Mouse (Mus musculus): ENCODE results near the gene Zswim3.

Gene Zswim3

DNA sequence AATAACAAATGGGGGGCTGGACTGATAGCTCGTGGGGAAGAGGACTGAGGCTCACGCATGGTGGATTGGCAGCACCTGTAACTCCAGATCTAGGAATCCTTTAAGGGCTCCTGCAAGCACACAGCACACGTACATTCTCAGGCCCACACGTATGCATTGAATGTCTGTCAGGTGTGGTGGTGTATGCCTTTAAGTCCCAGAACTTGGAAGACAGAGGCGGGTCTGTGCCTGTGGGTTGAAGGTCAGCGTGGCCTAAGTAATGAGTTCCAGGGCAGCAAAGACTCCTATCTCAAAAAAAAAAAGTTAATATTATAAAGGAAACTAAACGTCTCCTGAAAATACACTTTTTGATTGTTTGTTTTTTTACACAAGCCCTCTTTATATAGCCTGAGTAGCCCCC, 1.7 kb downstream of the Zswim3 start:
- WGBS, result 85% methylated on average over 7 of the region's 7 CpGs

DNA sequence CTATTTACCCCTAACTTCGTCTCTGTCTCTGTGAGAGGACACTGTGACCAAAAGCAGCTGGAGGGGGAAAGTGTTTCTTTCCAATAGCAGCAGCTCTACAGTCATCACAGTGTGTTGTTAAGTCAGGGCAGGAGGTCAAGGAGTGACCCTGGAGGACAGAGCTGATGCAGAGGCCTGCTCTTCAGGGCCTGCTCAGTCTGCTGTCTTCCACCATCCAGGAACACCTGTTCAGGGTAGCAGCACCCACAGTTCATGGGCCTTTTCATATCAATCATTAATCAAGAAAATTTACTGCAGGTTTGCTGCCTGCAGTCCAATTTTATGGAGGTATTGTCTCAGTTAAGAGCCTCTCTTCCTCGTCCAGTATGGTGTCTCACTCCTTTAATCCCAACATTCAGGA, 8.7 kb downstream of the Zswim3 start:
- 71% methylated on average over 2 of the region's 2 CpGs for WGBS

- 81% methylated on average over 5 of the region's 5 CpGs for WGBS
Observed at GRCm38 (mm10) chr2:164815348-164815747, 10.4 kb downstream of the Zswim3 start.

DNA sequence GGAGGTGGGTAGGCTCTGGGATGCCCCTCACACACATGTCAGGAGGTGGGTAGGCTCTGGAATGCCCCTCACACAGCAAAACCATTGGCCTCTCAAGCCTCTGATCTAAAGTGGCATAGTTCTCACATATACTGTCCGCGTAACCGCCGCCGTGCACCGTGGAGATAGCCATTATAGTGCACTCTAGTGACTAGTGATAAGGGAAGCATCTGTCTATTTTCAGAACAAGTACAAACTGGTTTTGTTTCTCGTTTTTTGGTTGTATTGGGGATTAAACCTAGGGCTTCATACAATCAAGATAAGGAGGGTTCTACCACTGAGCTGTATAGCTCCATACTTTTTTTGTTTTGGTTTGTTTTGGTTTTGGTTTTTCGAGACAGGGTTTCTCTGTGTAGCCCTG, 10.9 kb downstream of the Zswim3 start:
- WGBS, result 95% methylated on average over 8 of the region's 8 CpGs

DNA sequence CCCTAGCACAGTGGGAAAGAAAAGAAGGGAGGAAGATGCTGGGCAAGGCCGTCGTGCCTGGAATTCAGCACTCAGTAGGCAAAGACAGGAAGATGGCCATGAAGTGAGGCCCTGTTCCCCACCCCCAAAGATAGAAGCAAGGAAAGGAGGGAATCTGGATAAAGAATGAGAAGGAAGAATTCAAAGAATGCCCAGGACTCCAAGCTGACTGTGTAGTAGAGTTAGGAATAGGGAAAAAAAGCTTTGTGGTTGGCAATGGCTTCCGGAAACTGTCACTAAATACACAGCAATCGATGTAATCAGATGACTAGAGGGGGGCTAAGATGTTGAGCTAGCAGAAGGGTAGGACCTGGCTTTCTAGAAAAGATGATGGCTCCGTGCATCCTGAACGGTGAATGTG, 12.3 kb downstream of the Zswim3 start:
- 87% methylated on average over 6 of the region's 6 CpGs for WGBS

DNA sequence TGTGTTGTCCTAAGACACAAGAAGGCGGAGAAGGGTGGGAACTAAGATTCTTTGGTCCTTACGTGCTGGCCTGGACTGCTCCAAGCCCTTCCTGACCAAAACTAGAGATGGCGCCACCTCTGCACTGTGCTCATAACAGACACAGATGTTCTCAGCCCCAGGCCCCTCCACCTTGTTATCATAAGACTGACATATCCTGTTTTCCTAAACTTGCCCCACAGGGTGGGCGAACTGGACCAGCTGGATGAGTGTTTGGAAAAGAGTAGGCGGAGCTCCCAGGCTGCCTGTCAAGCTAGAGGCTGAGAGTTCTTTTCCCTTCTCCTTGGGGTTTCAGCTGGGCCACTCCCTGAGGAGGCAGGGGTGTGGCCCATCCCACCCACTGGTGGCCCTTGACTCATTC, 12.8 kb downstream of the Zswim3 start:
- 87% methylated on average over 5 of the region's 5 CpGs for WGBS

- WGBS, result 66% methylated on average over 6 of the region's 6 CpGs
Observed at GRCm38 (mm10) chr2:164821060-164821459, 16.2 kb downstream of the Zswim3 start.

DNA sequence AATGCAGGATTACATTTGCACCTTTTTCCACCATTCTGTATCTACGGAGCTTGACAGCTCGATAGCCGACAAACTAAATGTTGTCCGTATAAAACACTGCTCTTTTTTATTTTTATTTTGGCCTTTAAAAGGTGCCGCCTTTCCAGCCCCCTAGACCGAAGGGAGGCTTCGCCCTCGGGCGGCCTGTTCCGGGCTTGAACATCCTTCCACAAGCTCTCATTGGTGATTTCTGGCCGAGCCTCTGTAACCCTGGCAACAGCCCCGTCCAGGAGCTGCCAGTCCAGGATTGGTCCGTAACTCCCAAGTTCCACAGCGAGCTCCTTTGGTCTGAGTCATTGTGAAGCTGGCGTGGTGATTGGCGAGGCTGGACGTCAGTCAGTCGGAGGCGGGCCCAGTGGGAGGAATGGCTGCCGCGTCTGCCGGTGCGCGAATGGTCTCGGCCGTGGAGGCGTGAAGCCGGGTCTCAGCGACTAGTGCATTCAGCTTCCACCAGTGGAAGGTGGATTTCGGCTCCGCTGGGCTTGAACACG, 17.8 kb downstream of the Zswim3 start, which contains the start of gene Zswim1:
TSS of gene Zswim1 (plus strand) at position 51 of the 530 bp plus-strand sequence.
- WGBS, result under 1% methylated on average over 32 of the region's 32 CpGs

GRCm38 (mm10) chr2:164823181-164823585, 18.3 kb downstream of the Zswim3 start:
- WGBS, result 1% methylated on average over 10 of the region's 10 CpGs

DNA sequence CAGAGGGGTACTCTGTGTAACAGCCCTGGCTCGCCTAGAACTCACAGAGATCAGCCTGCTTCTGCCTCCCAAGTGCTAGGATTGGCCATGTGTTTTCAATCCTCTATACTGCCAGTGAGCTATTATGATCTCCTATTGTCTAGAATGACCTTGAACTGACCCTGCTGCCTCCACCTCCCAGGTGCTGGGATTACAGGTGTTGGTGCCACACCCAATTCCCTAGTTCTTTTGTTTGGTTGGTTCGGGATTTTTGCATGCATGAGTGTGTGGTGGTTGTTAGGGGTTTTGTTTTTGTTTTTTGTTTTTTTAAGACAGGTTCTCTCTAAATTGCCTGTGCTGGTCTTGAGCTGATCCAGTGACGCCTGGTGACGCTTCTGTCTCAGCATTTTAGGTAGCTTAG, 19.1 kb downstream of the Zswim3 start:
- 87% methylated on average over 4 of the region's 4 CpGs for WGBS

DNA sequence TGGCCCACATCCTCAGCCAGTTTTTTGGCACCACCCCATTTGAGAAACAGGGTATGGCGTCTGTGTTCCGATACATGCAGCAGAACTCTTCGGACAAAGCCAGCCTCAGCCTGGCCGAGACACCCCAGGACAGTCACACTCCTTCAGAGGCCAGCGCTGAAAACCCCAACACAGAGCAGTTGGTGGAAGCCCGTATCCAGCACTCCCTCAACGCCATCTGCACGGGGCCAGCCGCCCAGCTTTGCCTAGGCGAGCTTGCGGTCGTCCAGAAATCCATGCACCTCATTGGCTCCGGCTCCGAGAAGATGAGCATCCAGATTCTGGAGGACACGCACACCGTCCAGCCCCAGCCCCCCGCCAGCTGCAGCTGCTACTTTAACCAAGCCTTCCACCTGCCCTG, 20.6 kb downstream of the Zswim3 start:
- 94% methylated on average over 17 of the region's 17 CpGs for WGBS

GRCm38 (mm10) chr2:164827146-164827850, 22.4 kb downstream of the Zswim3 start:
- WGBS, result 81% methylated on average over 16 of the region's 16 CpGs

DNA sequence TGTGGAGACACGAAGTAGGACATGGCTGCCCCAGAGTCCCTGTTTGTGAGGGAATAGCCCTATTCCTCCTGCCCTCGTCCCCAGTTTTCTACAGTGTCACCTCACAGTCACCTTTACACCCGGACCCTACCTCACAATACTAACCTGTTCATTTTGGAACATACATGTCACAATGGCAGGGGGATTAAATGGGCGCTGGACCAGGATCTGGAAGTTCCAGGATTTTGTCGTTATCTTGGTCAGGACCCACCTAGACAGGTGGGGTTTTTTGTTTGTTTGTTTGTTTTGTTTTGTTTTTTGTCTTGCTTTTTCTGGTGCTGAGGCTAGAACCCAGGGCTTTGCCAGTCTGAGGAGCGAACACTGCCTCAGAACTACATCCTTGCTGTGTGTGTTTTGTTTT, 23.5 kb downstream of the Zswim3 start, which contains the start of gene Spata25:
TSS of gene Spata25 (minus strand) at position 101 of the 400 bp plus-strand sequence.
- 89% methylated on average over 6 of the region's 6 CpGs for WGBS

- 92% methylated on average over 1 of the region's 1 CpGs for WGBS
Observed at GRCm38 (mm10) chr2:164829090-164829489, 24.2 kb downstream of the Zswim3 start.

- WGBS, result 92% methylated on average over 10 of the region's 10 CpGs
Observed at GRCm38 (mm10) chr2:164831029-164831428, 26.1 kb downstream of the Zswim3 start.

- 54% methylated on average over 16 of the region's 16 CpGs for WGBS
Observed at GRCm38 (mm10) chr2:164832032-164832747, 27.3 kb downstream of the Zswim3 start.

GRCm38 (mm10) chr2:164832748-164833301, 27.9 kb downstream of the Zswim3 start, which contains the start of gene Ctsa:
TSS of gene Ctsa (plus strand) at chr2:164832873.
- WGBS, result under 1% methylated on average over 35 of the region's 35 CpGs

DNA sequence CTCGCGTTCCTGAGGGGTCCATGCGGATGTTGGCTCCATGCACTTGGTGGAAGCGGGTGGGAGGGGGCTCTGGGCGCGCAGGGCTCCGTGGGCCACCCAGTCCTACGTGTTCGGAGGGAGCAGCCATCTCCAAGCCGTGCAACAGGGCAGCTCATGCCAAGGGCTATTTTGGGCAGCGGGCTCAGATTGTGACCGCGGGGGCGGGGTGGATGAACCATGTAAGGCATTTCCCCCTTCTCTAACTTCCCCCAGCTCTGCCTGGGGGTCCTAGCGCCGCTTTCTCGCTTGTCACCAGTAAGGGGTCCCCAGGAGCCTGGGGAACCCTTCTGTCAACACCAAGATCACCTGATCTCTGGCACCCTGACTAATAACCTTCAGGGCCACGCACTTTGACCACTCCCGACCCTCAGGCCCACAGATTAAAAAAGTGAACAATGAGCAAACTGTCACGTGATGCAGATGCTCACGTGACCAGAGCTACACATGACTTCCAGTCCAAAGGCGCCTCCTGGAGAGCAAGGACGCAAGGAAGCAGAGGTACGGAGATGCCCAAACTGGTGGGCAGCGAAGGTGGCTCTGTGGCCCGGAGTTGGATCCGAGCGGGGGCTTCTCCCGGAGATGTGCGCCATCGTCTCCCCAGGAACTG, 28.5 kb downstream of the Zswim3 start, which contains the start of gene Neurl2:
TSS of gene Neurl2 (minus strand) at position 143 of the 646 bp plus-strand sequence.
- WGBS, result under 1% methylated on average over 31 of the region's 31 CpGs

DNA sequence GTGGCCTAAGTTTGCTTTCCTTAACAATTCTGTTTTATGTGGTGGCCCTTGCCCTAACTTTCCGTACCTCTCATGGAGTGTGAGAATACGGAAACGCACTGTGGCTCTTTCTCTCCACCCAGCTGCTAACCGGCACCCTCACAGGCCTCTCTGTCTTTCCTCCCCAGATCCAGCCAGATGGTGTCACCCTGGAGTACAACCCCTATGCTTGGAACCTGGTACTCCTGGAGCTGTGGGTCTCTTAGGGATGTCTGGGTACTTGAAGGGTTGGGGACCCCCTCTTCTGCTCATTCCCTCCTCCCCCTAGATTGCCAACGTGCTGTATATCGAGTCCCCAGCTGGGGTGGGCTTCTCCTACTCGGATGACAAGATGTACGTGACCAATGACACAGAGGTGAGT, 29.6 kb downstream of the Zswim3 start:
- 32% methylated on average over 8 of the region's 8 CpGs for WGBS

DNA sequence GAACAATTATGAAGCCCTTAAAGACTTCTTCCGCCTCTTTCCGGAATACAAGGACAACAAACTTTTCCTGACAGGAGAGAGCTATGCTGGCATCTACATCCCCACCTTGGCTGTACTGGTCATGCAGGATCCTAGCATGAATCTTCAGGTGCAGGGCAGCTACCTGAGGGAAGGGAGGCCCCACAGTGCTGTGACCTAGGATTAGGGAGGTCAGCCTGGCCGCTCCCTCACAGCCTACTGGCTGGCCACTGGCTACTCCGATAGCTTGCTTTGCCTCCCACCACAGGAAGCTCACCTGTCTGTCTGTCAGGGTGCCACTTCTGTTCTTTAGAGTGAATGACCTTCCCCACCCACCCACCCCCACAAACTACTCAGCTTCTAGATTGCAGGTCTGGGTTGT, 30.3 kb downstream of the Zswim3 start:
- WGBS, result 92% methylated on average over 4 of the region's 4 CpGs

DNA sequence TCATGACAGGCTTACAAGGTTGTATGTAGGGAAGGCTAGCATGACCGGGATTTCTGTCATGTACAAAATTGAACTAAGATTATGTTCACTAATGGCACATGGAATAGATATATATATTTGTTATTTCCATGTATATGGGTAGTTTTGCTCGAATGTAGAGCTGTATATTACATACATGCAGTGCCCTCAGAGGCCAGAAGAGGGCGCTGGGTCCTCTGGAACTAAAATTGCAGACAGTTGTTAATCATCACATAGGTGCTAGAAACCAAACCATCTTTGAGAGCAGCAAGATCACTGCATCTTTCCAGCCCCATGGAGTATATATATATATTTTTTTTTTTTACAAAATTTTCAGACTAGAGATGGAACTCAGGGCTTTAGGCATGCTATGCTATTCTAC, 40.9 kb downstream of the Zswim3 start:
- WGBS, result 52% methylated on average over 3 of the region's 3 CpGs

DNA sequence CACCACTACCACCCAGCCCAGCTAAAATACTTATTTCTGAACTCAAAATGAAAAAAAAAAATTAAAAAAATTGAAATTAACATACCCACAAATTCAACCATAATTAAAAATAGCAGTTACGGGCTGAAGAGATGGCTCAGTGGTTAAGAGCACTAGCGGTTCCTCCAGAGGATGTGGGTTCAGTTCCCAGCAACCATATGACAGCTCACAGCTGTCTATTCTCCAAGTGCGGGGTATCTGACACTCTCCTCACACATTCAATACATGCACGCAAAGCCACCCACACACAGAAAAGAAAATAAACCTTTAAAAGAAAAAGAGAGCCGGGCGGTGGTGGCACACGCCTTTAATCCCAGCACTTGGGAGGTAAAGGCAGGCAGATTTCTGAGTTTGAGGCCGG, 45.2 kb downstream of the Zswim3 start:
- 49% methylated on average over 8 of the region's 8 CpGs for WGBS
